Mouse (Mus musculus) testis, adult 2 months (tissue): Measurements from ENCODE around the gene Ext2. TPM values are rescaled to one million over a fixed set of nuclear protein-coding genes. Genes with fewer than 3 reads are reported as not detected.

Experiments used
- H3K27ac ChIP-seq: fragments of 200-500 bp; 2 replicates; pipeline ENCODE4 v1.5.1; 2012; ENCODE audit warnings: low read depth, low read length; ENCODE audit not compliant: control insufficient read depth, insufficient read depth
- H3K27me3 ChIP-seq: fragments of 200-500 bp; 2 replicates; pipeline ENCODE4 v1.6.1; 2012; ENCODE audit warnings: mild to moderate bottlenecking, low read length, moderate library complexity; ENCODE audit not compliant: control insufficient read depth, insufficient read depth
- H3K36me3 ChIP-seq: fragments of 200-500 bp; 2 replicates; pipeline ENCODE4 v1.6.1; 2012; ENCODE audit warnings: mild to moderate bottlenecking, low read length; ENCODE audit not compliant: control insufficient read depth, insufficient read depth
- H3K4me1 ChIP-seq: fragments of 200-500 bp; 2 replicates; pipeline ENCODE4 v1.6.1; 2012; ENCODE audit warnings: low read length; ENCODE audit not compliant: control insufficient read depth, insufficient read depth
- H3K4me3 ChIP-seq: fragments of 200-500 bp; 2 replicates; pipeline ENCODE4 v1.5.1; 2012; ENCODE audit warnings: low read depth, mild to moderate bottlenecking, low read length, moderate library complexity, mixed read lengths; ENCODE audit not compliant: control insufficient read depth
- CTCF ChIP-seq: fragments of 200-500 bp; IDR thresholded peaks from 2 replicates; pipeline ENCODE4 v1.5.1; 2012; ENCODE audit warnings: low read depth, mild to moderate bottlenecking, inconsistent platforms, low read length, moderate library complexity; ENCODE audit not compliant: control insufficient read depth, insufficient read depth, insufficient replicate concordance
- POLR2A ChIP-seq: fragments of 200-500 bp; IDR thresholded peaks from 2 replicates; pipeline ENCODE4 v1.6.1; 2012; ENCODE audit warnings: low read depth, mild to moderate bottlenecking, inconsistent platforms, low read length, moderate library complexity; ENCODE audit not compliant: control insufficient read depth
- polyA plus RNA-seq: library from polyadenylated mRNA; depleted of rRNA; stranded (reverse); fragments of >200 nt; gene quantifications from 2 replicates; pipeline ENCODE4 v1.2.3, GENCODE M21; 2012

The Ext2 gene
- polyA plus RNA-seq, 1 experiment = 17.6 TPM

DNA sequence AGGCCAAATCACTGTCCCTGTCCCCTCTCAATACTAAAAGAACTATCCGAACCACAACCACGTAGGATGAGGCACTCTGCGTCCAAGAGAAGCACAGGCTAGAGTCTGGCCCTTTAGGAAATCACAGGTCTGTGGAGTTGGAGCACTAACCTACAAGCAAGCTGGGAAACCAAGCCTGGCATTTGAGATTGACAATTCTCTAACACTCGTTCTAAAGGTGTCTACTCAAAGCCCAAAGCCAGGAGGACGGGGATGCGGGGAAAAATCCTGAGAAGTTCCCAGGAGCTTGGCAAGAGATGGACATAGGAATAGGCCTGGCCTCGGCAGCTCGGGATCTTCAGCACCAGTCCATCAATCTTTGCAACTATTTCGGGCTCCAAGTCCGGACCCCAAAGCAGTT, 177.2 kb downstream of the Ext2 start:
- Histone ChIP-seq H3K27me3 (peaks cover 4% of the 10 kb centered on the region; the same call in 1 of the 2 replicates), H3K27ac (no peak overlapping the region), H3K4me1 (peaks cover 16% of the 10 kb centered on the region), H3K4me3 (no peak overlapping the region), H3K36me3 (no peaks in the 10 kb centered on the region)
- no peak for TF ChIP-seq CTCF
- TF ChIP-seq POLR2A = no peak

DNA sequence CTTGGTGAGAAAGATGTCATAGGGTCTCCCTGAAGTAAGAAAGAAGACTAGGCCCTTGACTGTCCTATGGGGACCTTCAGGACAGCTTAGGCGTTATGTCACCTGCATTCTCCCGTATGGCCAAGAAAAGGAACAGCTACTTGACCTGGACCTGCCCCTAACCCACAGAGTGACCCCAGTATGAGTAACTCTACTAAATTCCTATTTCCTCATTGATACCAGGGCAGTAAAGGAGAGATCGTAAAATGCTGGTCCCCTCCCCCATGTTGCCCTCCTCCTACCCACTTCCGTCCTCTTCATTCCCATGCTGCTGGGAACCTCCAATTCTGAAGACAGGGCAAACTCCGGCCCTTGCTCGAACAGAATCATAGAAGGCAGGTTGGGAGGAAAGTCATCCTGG, 177.6 kb downstream of the Ext2 start:
- no peaks in the 10 kb centered on the region for H3K36me3 ChIP-seq
- TF ChIP-seq POLR2A = no peak
- TF ChIP-seq CTCF = no peak
- no peak overlapping the region for H3K4me3 ChIP-seq
- H3K27me3 ChIP-seq = peaks cover 4% of the 10 kb centered on the region; the same call in 1 of the 2 replicates
- no peak overlapping the region for H3K27ac ChIP-seq
- H3K4me1 ChIP-seq = peaks cover 16% of the 10 kb centered on the region

DNA sequence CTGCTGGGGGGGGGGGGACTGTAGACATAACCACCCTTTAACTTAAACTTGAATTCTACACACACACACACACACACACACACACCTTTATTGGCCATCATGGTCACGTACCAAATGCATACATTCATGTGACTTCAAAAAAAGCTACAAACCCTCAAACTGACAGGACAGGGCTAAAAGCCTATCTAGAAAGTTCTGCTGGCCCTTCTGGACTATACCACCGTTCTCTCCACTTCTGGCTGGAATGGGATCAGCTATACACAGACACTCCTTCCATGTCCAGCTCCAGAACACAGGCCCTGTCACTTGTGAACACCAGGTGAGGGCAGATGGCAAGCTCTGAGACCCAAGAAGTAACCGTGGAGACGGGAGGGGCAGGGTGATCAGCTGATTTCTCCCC, 178.1 kb downstream of the Ext2 start:
- Histone ChIP-seq H3K4me3 (no peak overlapping the region), H3K4me1 (peaks cover 16% of the 10 kb centered on the region), H3K36me3 (no peaks in the 10 kb centered on the region), H3K27me3 (peaks cover 4% of the 10 kb centered on the region; the same call in 1 of the 2 replicates), H3K27ac (no peak overlapping the region)
- TF ChIP-seq CTCF = no peak

DNA sequence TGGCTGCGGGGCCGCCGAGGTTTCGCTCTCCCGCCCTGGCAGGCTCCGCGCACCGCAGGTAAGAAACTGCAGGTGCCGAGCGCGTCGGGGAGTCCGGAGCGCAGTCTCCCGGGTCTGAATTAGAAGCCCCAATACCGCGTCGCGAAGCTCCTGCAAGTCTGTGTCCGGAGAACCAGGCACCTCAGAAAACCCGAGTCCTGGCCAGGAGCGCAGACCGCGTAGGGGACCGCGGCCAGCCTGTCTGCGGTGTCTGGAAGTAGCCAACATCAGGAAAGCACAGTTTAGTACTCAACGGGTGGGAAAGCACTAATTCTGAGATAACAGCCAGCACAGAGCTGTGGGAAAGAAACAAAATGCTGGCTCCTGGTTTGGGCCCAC, 179.0 kb downstream of the Ext2 start:
- H3K27ac ChIP-seq = no peak overlapping the region
- H3K36me3 ChIP-seq = no peaks in the 10 kb centered on the region
- peaks cover 4% of the 10 kb centered on the region; the same call in 1 of the 2 replicates for H3K27me3 ChIP-seq
- H3K4me1 ChIP-seq = peaks cover 16% of the 10 kb centered on the region
- no peak for TF ChIP-seq CTCF
- no peak for TF ChIP-seq POLR2A
- no peak overlapping the region; the same call in 1 of the 2 replicates for H3K4me3 ChIP-seq

DNA sequence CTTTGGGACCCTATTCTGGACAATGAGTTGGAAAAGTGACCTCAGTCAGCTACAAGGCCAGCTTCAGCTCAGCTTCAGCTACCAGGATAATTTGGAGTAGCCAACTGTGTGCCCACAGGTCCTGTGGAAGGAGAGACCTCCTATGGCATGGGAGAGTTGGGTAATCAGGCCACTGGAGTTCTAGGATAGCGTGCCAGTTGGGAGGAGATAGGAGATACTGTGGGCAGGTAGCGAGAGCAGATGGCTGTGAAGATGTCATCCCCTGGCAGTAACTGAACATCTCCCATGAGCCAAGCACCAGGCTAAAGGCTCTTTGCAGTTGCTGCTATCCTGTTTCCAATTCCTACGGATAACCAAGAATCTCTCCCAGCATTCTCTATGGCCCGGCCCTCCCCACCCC, 187.8 kb downstream of the Ext2 start:
- no peak for TF ChIP-seq POLR2A
- no peak for TF ChIP-seq CTCF
- H3K36me3 ChIP-seq = no peaks in the 10 kb centered on the region
- no peak overlapping the region for H3K27ac ChIP-seq
- H3K27me3 ChIP-seq = no peaks in the 10 kb centered on the region
- H3K4me3 ChIP-seq = no peak overlapping the region
- peaks cover 3% of the 10 kb centered on the region; the same call in 1 of the 2 replicates for H3K4me1 ChIP-seq

DNA sequence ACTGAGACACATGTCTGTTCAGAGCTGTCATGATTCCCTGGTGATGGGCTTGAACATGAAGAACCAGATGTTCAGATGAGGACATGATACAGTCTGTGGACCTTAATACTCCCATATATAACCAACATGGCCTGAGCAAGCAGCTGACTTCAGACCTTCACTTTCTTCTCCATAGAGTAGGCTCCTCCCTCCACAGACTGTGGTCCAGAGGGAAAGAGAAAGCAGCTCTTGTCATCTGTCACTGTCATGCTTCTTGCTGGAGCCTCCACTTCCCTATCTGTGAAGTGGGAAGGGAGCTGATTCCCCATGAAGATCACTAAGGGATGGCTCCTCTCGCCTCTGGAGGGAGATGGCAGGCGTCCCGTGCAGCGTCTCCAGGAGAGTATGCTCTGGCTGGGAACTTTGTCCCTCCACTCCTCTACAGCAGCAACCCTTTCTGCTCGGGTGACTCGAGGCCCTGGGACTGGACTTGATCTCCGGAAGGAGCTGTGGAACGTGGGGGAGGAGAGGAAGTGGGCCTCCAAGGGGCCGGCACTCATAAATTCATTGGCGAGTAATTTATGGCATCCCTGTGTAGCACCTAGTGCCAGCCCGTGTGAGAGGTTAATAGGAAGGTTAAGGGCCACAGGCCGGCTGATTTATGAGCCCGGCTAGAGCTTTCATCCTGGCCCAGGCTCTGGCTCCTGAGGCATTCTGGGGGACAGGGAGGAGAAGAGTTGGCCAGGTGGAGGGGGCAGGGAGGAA, 197.5 kb downstream of the Ext2 start:
- no peak overlapping the region for H3K27ac ChIP-seq
- no peak overlapping the region for H3K4me3 ChIP-seq
- no peak for TF ChIP-seq CTCF
- TF ChIP-seq POLR2A = no peak
- H3K36me3 ChIP-seq = no peaks in the 10 kb centered on the region
- no peaks in the 10 kb centered on the region for H3K4me1 ChIP-seq
- H3K27me3 ChIP-seq = no peaks in the 10 kb centered on the region

DNA sequence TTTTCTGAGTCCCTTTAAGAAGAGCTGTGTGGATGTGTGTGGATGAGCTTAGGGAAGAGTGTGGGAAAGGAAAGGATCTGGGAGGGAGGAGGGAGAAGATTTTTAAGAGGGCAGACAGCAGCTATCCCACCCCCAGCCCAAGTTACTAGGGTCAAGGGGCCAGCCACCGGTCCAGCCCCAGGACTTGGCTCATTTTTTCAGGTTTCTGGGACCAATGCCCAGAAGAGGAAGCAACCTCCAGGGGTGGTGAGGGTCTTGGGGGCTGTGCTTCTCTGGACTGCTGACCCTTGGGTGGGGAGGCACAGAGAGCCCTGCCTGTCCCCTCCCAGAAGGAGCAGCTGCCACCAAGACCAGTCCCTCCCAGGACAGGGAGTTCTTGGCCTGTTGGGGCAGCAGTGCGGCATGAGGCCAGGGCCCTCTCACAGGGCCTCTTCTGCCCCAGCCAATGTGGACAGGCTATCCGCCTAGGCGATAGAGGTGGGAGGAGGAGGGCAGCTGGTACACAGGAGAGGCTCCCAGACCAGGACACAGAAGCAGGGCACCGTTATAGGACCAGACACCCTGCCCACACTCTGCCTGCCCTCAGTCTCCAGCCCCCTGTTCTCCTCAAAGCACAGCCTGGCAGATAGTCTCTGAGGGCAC, 203.0 kb downstream of the Ext2 start:
- H3K27me3 ChIP-seq = no peaks in the 10 kb centered on the region
- H3K4me1 ChIP-seq = no peaks in the 10 kb centered on the region

DNA sequence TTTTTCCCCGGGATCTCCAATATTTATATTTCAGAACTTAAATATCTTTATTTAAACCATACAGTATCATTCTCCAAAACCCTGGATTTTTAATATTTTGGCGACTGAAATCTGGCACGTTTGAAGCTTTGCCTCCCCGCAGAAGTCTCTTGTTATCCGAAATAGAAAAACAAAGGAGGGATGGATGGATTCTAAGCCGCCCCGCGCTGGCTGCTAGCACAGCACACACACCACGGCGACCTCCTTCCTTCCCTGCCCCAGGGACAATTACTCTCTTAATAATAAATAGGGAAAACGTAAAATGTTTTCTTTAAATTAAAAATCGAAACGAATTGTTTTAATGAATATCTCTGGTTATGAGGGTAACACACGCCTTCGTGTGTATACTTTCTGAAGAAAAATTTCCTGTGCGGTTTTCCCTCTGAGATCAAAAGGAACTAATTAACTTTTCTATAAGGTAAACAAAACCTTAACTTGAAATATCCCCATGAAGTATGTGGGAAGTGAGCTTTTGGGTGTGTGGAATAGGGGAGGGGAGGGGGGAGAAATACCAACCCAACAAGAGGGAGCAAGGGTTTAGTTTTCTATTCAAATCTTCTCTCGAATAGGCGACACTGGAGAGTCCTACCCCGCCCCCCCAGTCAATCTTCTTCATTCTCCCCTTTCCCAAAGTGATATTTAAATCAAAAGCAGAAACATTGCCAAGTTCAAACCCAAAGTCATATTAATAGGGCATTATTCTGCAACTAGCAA, 203.7 kb downstream of the Ext2 start:
- no peak overlapping the region for H3K4me3 ChIP-seq
- H3K27ac ChIP-seq = no peak overlapping the region
- TF ChIP-seq POLR2A = no peak
- TF ChIP-seq CTCF = no peak
- no peaks in the 10 kb centered on the region for H3K4me1 ChIP-seq
- H3K27me3 ChIP-seq = no peaks in the 10 kb centered on the region
- no peaks in the 10 kb centered on the region for H3K36me3 ChIP-seq

More for the DNA sequence above, 203.0 kb downstream of the Ext2 start:
- Histone ChIP-seq H3K4me3 (no peak overlapping the region), H3K27ac (no peak overlapping the region), H3K36me3 (no peaks in the 10 kb centered on the region)
- TF ChIP-seq POLR2A (no peak), CTCF (no peak)
